Mouse (Mus musculus): ENCODE data around the gene Tmem110.

Gene Tmem110

GRCm38 (mm10) chr14:30902628-30903027 lies 77.2 kb downstream of the Tmem110 start:
- in situ Hi-C loops (cut with MseI, MboI), result no loop called here

DNA sequence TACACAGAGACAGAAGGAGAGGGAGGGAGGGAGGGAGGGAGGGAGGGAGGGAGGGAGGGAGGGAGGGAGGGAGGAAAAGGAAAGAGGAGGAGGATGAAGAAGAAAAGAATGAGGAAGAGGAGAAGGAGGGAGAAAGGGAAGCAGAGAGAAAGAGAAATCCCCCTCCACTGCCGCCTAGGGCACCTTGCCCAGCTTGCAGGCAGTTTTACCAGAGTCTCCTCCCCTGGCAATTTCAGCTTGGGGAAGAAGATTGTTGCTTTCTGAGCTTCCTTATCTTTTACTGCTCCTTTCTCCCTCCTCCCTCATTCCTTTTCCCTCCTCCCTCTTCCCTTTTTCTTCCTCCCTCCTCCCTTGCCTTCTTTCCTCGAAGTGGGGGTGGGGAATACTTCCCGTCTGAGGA lies 77.6 kb downstream of the Tmem110 start:
- in situ Hi-C loops (cut with MseI, MboI), result no loop called here

GRCm38 (mm10) chr14:30904307-30904706 lies 78.9 kb downstream of the Tmem110 start:
- in situ Hi-C loops (cut with MseI, MboI), result no loop called here

DNA sequence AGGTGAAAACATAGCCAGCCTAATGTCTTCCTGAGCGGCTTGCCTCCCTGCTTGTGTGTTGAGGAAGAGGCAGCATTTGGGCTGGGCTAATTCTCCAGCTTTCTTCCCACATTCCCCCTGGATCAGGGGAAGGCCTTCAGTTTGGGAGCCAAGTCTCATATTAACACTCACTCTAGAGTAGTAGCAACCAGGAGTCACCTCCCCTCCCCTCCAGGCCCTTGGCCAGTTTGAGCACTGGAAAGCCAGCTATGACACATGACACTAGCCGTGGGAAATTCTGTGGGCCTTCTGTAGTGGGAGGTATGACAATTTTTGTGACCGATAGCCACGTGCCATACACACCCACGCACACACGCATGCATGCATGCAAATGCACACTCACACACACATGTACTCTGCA lies 80.6 kb downstream of the Tmem110 start:
- in situ Hi-C loops (cut with MseI, MboI), result no loop called here

DNA sequence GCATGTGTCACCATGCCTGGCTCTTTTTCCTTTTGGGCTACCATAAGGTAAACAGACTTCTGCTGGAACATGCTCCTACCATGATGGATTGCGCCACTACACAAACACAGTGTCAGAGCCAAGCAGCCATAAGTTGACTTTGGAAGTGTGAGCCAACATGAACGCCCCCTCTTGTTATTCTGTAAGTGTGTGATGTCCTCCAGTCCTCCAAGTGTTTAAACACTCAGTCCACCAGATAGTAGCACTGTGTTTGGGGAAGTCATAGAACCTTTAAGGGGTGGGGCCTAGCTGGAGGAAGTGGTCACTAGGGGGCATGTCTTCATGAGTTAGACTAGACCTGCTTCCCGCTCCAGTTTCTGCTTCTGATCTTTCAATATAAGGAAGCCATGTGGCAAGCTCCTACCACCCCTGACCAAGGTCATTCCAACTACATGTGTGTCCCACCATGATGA lies 82.5 kb downstream of the Tmem110 start:
- in situ Hi-C loops (cut with MseI, MboI), result no loop called here

GRCm38 (mm10) chr14:30911141-30911540 lies 85.8 kb downstream of the Tmem110 start:
- in situ Hi-C loops (cut with MseI, MboI), result no loop called here

DNA sequence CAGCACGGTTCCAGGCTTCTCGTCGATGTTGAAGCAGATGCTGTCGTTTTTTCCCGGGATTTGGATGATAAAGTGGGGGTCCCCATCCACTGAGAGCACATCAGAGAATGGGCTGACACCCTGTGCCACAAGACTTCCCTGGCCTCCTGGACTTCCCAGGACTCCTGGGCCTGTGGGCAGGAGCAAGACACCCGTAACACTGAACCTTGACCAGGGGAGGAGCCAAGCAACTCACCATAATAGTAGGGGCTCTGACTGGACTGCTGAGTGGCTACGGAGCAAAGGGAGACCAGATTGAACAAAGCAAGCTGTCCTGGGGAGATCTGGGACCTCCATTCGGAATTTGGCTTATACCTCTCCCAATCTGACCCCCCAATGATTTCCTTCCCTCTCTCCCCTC lies 87.3 kb downstream of the Tmem110 start:
- in situ Hi-C loops (cut with MseI, MboI), result no loop called here

DNA sequence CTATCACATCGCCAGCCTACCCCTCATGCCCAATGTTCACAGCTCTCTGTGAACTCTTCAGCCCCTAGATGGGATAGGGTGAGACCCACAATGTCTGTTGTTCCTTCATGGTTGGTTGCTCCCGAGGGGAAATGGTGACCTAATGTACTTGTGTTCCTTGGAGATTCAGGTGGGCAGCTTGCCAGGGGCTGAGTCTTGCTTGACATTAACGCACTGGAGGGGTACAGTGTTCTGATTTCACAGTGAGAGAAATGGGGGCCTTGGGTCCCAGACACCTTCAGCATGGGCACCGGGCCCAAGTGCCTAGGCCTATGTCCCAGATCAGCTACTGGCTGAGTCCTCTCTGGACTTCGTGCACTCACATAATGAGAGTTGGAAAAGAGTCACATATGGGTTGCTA lies 88.0 kb downstream of the Tmem110 start:
- in situ Hi-C loops (cut with MseI, MboI), result no loop called here

GRCm38 (mm10) chr14:30916516-30916915 lies 91.1 kb downstream of the Tmem110 start:
- in situ Hi-C loops (cut with MseI, MboI), result no loop called here

DNA sequence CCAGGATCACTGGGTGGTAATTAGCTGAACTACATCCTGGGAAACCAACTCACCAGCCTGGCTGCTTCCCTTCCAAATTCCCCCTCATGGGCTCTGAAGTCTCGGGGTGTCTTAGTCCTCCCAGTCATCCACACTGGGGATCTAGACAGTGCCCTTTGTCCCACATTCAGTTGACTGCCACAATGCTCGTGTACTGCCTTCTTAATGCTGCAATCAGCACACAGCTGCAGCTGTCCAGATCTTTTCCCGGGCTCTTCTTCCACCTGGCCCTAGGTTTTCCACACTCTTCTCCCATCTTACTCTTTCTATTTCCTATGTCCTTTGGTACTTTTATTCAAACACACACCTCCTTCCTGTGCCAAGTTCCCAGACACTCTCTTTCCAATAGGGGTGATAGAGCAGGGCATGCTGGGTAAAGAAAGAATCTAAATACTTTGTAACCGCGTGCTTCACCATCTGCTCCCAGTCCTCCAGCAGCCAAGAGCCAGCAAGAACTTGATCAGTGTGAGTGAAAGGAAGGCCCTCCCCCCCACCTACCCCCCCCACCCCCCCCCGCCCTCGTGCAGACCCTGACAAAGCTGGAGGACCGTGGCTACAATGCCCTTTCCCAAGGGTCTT lies 96.8 kb downstream of the Tmem110 start:
- in situ Hi-C loops (cut with MseI, MboI), result no loop called here

- in situ Hi-C loops (cut with MseI, MboI), result no loop called here
These were observed 98.2 kb downstream of the Tmem110 start, which contains the start of gene Itih3 for GRCm38 (mm10) chr14:30923375-30924105. Gene Itih3, minus strand, starts transcription at chr14:30923760.

DNA sequence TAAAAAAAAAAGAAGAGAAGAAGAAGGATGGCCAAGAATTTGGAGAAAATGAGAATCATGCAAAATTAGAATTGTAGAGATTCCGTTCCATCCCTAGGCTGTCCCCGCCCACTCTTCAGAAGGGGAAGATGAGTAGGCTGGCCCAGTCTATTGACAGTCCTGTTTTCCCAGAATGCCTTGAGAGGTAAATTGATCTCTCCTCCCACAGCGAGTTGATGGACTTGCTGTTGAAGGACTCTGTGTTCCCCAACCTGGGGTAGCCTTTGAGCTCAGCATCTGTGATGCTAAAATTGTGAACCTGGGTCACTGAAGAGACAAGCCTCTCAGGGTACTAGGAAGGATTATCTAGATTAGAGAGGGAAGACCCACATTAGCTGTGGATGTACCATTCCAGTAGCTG lies 100.1 kb downstream of the Tmem110 start:
- in situ Hi-C loops (cut with MseI, MboI), result no loop called here

Data from mouse trophoblast stem cell (cell line).